Mouse (Mus musculus) lung, embryonic 14.5 days (tissue): ENCODE results near the gene Prrg2. TPM values are rescaled to one million over a fixed set of nuclear protein-coding genes. Genes with fewer than 3 reads are reported as not detected.
A peak's percentile ranks its signal among the peaks of the same experiment; 100 is the strongest.

ENCODE experiments used
- ATAC-seq: fragments of 200-750 bp; cut with Nextera tagmentation; 2 replicates; pipeline ENCODE4 v1.8.0; 2017; ENCODE audit warnings: mild to moderate bottlenecking, moderate TSS enrichment, moderate library complexity; ENCODE audit not compliant: insufficient read depth
- DNase-seq: peaks from one replicate; pipeline ENCODE4 v3.0.0-alpha.2; 2015
- H3K27ac ChIP-seq: fragments of 300-500 bp; sonication (generic); 2 replicates; pipeline ENCODE4 v1.5.1; 2014; ENCODE audit warnings: low read depth, mild to moderate bottlenecking, moderate library complexity
- H3K27me3 ChIP-seq: fragments of 300-500 bp; sonication (generic); 2 replicates; pipeline ENCODE4 v1.6.1; 2014; ENCODE audit warnings: low read length, control low read depth; ENCODE audit not compliant: insufficient read depth
- H3K36me3 ChIP-seq: fragments of 300-500 bp; sonication (generic); 2 replicates; pipeline ENCODE4 v1.6.1; 2014; ENCODE audit warnings: control low read depth; ENCODE audit not compliant: insufficient read depth
- H3K4me1 ChIP-seq: fragments of 300-500 bp; sonication (generic); 2 replicates; pipeline ENCODE4 v1.6.1; 2014; ENCODE audit warnings: antibody characterized with exemption, control low read depth; ENCODE audit not compliant: insufficient read depth
- H3K4me2 ChIP-seq: fragments of 300-500 bp; sonication (generic); 2 replicates; pipeline ENCODE4 v1.6.1; 2014; ENCODE audit warnings: mild to moderate bottlenecking
- H3K4me3 ChIP-seq: fragments of 300-500 bp; sonication (generic); 2 replicates; pipeline ENCODE4 v1.5.1; 2014; ENCODE audit warnings: low read depth, low read length
- H3K9ac ChIP-seq: fragments of 300-500 bp; sonication (generic); 2 replicates; pipeline ENCODE4 v1.6.1; 2014
- H3K9me3 ChIP-seq: fragments of 300-500 bp; sonication (generic); 2 replicates; pipeline ENCODE4 v1.6.1; 2016; ENCODE audit warnings: low read depth, low read length, control low read depth
- CTCF ChIP-seq: IDR thresholded peaks from 2 replicates; pipeline ENCODE4 v1.5.1; 2016; ENCODE audit warnings: antibody characterized with exemption, low read depth
- WGBS: fragments of 180-500 bp; shearing (Covaris S2); extraction: QIAGEN DNeasy Blood & Tissue Kit; methylation state at CpG from one replicate; pipeline ENCODE4 v1.1.7; 2014; 5-methylcytosine and 5-hydroxymethylcytosine counted together
- polyA plus RNA-seq: library from polyadenylated mRNA; unstranded; fragments of >200 nt; fragmentation: Nextera tagmentation; extraction: Ambion mirVana; gene quantifications from 2 replicates; pipeline ENCODE4 v1.2.1, GENCODE M21; 2014

Prrg2 gene
- polyA plus RNA-seq, 1 experiment from 2014 or later, result 19.2 TPM

GRCm38 (mm10) chr7:45052181-45052861 lies 10.2 kb downstream of the Prrg2 start:
- peak; percentile 43 for DNase-seq
- WGBS, result 1% methylated on average over 37 of the region's 38 CpGs
- Histone ChIP-seq H3K4me1 (0 out of 2 replicates have a peak, but pooled peaks cover 3% of the 10 kb centered on the region), H3K9me3 (no peaks in the 10 kb centered on the region), H3K36me3 (peaks cover 33% of the 10 kb centered on the region), H3K4me2 (peak overlapping the region; percentile 88), H3K27me3 (no peaks in the 10 kb centered on the region), H3K4me3 (peak overlapping the region; percentile 90), H3K9ac (peak overlapping the region; percentile 88), H3K27ac (peak overlapping the region; percentile 99)
- ATAC-seq, result no peak
- TF ChIP-seq CTCF, result no peak

DNA sequence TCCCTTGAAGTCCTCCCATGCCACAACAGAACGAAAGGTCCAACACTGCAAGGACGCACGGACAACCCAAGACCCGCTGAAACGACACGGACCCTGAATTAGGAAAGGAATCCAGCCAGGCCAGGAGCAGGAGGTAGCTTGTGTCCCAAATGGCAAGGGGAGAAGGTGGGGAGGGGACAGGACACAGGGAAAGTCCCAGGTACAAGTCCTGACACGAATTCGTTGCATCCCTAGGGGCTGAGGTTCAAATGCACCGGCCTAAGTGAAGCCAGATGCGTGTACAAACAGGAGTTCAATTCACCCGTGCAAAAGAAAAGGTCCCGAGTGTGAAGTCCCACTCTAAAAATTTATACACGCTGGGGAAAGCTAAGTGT lies 10.9 kb downstream of the Prrg2 start:
- no peak for TF ChIP-seq CTCF
- no peak for ATAC-seq
- H3K9ac ChIP-seq, result peak overlapping the region; percentile 88
- 1% methylated on average over 13 of the region's 13 CpGs for WGBS
- H3K4me2 ChIP-seq, result peak overlapping the region; percentile 88
- DNase-seq, result no peak
- no peaks in the 10 kb centered on the region for H3K9me3 ChIP-seq
- H3K4me1 ChIP-seq, result 0 out of 2 replicates have a peak, but pooled peaks cover 3% of the 10 kb centered on the region
- peaks cover 41% of the 10 kb centered on the region for H3K36me3 ChIP-seq
- no peaks in the 10 kb centered on the region for H3K27me3 ChIP-seq
- peak overlapping the region; percentile 90 for H3K4me3 ChIP-seq
- H3K27ac ChIP-seq, result peak overlapping the region; percentile 99; the same call in 1 of the 2 replicates

DNA sequence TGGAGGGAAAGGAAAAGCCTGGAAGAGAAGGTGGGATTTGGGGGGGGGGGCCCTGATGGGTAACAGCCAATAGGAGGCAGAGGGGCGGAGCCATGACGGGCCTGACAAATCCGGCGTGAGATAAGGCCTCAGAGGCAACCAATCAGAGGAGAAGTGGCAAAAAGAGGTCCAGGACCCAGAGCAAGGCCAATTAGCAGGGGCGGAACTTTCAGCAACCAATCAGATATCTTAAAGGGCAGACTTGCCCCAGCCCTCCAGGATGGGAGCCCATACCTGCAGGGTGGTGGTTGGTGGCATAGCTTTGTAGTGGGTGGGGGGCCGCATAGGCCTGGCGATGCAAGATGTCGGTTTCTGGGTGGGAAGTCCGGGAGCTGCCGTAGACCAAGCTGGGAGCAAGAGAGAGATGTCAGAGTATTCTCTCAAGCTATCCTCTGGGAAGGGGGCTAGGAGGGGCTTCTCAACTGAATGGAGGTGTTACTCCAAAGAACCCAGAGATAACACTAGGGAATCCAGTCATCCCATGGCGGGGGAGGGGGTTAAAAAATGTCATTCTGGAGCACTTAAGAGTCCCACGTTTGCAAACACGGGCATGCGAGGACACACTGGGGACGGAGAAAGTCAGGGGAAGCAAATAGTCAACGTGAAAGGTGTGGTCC lies 11.4 kb downstream of the Prrg2 start:
- H3K36me3 ChIP-seq, result peaks cover 46% of the 10 kb centered on the region
- H3K4me3 ChIP-seq, result peak overlapping the region; percentile 90
- 0 out of 2 replicates have a peak, but pooled peaks cover 3% of the 10 kb centered on the region for H3K4me1 ChIP-seq
- H3K9me3 ChIP-seq, result no peaks in the 10 kb centered on the region
- TF ChIP-seq CTCF, result no peak
- H3K27ac ChIP-seq, result peak overlapping the region; percentile 99; the same call in 1 of the 2 replicates
- peak overlapping the region; percentile 88 for H3K4me2 ChIP-seq
- DNase-seq, result peak; percentile 92
- peak overlapping the region; percentile 88 for H3K9ac ChIP-seq
- ATAC-seq, result peak; percentile 25
- WGBS, result 5% methylated on average over 16 of the region's 16 CpGs
- no peaks in the 10 kb centered on the region for H3K27me3 ChIP-seq

DNA sequence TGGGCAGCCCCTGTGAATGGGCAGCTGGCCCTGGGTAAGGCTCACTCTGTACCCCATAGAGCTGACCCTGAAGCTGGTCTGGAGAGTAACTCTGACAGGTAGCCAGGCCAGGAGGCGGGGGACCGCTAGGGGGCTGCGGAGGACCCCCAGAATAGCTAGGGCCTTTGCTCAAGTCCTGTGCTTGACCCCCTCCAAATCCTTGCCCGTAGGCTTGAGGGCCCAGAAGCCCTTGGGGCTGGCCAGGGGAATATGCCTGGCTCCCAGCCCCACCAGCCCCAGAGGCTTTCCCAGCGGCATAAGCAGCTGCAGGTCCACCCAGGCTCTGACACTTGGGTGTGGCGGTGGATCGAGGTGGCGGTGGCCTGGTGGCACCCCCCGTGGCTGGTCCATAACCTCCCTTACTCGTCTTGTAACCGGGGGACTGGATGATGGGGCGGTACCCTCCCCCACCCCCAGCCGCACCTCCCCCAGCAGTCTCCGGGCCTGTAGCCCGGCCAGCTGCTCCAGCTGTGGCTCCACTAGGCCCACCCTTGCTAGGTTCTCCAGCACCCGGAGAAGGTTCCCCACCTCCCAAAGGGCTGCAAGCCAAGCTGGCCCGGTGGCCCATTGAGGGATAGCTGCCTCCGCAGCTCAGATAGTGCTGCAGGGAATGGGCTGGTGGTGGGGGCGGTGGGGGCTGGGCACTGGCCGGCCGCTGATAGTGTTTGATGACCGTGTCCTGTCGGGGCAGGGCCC lies 13.4 kb downstream of the Prrg2 start:
- Histone ChIP-seq H3K9ac (no peak overlapping the region), H3K9me3 (no peaks in the 10 kb centered on the region), H3K27me3 (no peaks in the 10 kb centered on the region), H3K27ac (no peak overlapping the region), H3K4me1 (0 out of 2 replicates have a peak, but pooled peaks cover 3% of the 10 kb centered on the region), H3K36me3 (peaks cover 66% of the 10 kb centered on the region), H3K4me3 (no peak overlapping the region), H3K4me2 (no peak overlapping the region)
- TF ChIP-seq CTCF, result no peak
- 88% methylated on average over 23 of the region's 23 CpGs for WGBS
- DNase-seq, result no peak
- ATAC-seq, result no peak

DNA sequence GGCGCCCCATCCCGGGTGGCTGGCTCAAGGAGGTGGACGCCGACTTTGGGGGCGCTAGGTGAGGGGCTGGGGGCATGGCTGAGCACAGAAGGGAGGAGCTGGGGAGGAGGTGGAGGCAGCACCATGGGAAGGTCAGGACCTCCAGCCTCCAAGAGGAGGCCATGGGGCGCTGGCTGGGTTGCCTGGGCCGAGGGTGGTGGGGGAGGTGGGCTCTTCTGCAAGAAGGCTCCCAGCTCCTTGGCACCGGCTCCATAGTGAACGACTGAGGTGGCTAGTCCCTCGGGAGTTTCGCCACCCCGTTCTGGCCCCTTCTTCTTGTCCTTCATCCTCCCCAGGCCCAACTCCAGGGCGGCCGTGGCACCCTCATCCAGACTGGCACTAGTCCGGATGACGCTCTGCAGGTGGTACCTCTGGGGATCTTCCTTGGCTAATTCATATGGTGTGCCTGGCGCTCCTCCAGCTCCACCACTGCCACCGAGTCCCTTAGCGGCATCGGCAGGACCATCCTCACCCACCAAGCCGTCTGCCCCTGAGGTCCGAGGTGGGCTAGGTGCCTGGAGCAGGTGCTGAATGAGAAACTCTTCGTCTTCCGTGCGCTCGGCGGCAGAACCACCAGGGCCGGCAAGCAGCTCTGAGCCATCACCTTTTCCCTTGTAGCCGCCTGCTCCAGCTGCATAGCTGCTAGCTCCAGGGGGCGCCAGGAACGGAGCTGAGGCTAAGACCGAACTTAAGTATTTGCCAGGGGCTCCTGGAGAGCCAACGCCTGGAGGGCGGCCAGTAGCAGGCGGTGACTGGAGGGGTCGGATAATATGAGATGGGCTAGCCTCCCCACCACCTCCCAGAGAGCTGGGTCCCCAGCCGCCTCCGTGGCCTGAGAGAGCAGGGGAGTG lies 14.2 kb downstream of the Prrg2 start:
- Histone ChIP-seq H3K27me3 (no peaks in the 10 kb centered on the region), H3K4me2 (no peak overlapping the region), H3K4me3 (no peak overlapping the region), H3K27ac (no peak overlapping the region), H3K36me3 (peaks cover 74% of the 10 kb centered on the region), H3K9ac (no peak overlapping the region), H3K4me1 (0 out of 2 replicates have a peak, but pooled peaks cover 3% of the 10 kb centered on the region), H3K9me3 (no peaks in the 10 kb centered on the region)
- 89% methylated on average over 38 of the region's 38 CpGs for WGBS
- ATAC-seq (no peak), DNase-seq (no peak)
- no peak for TF ChIP-seq CTCF

DNA sequence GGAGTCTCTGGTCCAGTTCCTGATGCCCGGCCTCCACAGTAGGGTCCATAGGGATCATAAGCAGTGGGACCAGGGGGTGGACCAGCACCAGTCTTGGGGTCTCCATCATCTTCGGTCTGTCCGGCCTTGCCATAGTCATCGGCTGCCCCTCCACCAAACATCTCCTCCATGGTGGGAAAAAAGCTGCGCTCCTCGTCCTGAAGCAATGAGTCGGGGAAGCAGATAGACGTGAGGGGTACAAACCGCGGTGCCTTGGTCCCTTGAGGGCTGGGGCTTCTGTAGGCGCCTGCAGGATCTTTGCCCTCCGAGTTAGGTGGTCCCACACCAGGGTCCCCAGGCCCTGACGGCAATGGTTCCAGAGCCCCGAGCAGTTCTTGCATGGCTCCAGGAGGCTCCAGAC lies 15.0 kb downstream of the Prrg2 start:
- Histone ChIP-seq H3K9ac (no peak overlapping the region), H3K4me2 (no peak overlapping the region), H3K4me1 (0 out of 2 replicates have a peak, but pooled peaks cover 3% of the 10 kb centered on the region), H3K9me3 (no peaks in the 10 kb centered on the region), H3K27ac (no peak overlapping the region), H3K4me3 (no peak overlapping the region), H3K36me3 (peaks cover 82% of the 10 kb centered on the region), H3K27me3 (no peaks in the 10 kb centered on the region)
- ATAC-seq (no peak), DNase-seq (no peak)
- no peak for TF ChIP-seq CTCF
- 94% methylated on average over 14 of the region's 14 CpGs for WGBS
